Mouse (Mus musculus): ENCODE measurements around the gene Ppid. TPM values are rescaled to one million over a fixed set of nuclear protein-coding genes. Genes with fewer than 3 reads are reported as not detected.
"Not testable (repeated sequence)": the region's sequence is repeated elsewhere in the genome, so short reads cannot be mapped to it uniquely, and the experiment has no call there.

Ppid gene
- polyA plus RNA-seq, 1 experiment from 2014 or later = 268 TPM

GRCm38 (mm10) chr3:79567703-79568362 lies 23.3 kb upstream of the Ppid start, which contains the start of gene Fnip2:
TSS of gene Fnip2 (minus strand) at chr3:79567796.
- Histone ChIP-seq H3K36me3 (replicated peaks; ENCODE audit: control insufficient read depth, insufficient read depth, low read depth, low read length) (no peaks in the 10 kb centered on the region), H3K4me2 (ENCODE audit: low read depth, low read length) (peak within 1 kb of the TSS; percentile 86), H3K9ac (replicated peaks; ENCODE audit: low read length) (peak within 1 kb of the TSS; percentile 87), H3K4me1 (ENCODE audit: control insufficient read depth, insufficient read depth, low read length) (no peaks in the 10 kb centered on the region), H3K9me3 (replicated peaks; ENCODE audit: control insufficient read depth, low read length) (no peaks in the 10 kb centered on the region), H3K27me3 (ENCODE audit: control insufficient read depth, insufficient read depth, low read length) (no peaks in the 10 kb centered on the region), H3K4me3 (ENCODE audit: low read depth, low read length) (peak within 1 kb of the TSS; percentile 77), H3K27ac (replicated peaks; ENCODE audit: low read depth, low read length) (peak within 1 kb of the TSS; percentile 65)
- DNase-seq (ENCODE audit: low spot score) (peak; percentile 95), ATAC-seq (replicated peaks; ENCODE audit: insufficient number of reproducible peaks, low FRiP score, low TSS enrichment, low read depth) (peak; percentile 96)
- WGBS = under 1% methylated on average over 50 of the region's 55 CpGs

- ATAC-seq (replicated peaks; ENCODE audit: insufficient number of reproducible peaks, low FRiP score, low TSS enrichment, low read depth) (no peak), DNase-seq (ENCODE audit: low spot score) (no peak)
- no peak overlapping the region; the same call in 1 of the 2 replicates for H3K9ac ChIP-seq (replicated peaks; ENCODE audit: low read length)
- WGBS = 89% methylated on average over 16 of the region's 16 CpGs
- no peaks in the 10 kb centered on the region for H3K9me3 ChIP-seq (replicated peaks; ENCODE audit: control insufficient read depth, low read length)
- H3K27me3 ChIP-seq (ENCODE audit: control insufficient read depth, insufficient read depth, low read length) = no peaks in the 10 kb centered on the region
- H3K36me3 ChIP-seq (replicated peaks; ENCODE audit: control insufficient read depth, insufficient read depth, low read depth, low read length) = no peaks in the 10 kb centered on the region
- no peak overlapping the region for H3K4me2 ChIP-seq (ENCODE audit: low read depth, low read length)
- H3K4me3 ChIP-seq (ENCODE audit: low read depth, low read length) = no peak overlapping the region
- H3K27ac ChIP-seq (replicated peaks; ENCODE audit: low read depth, low read length) = no peak overlapping the region
- no peaks in the 10 kb centered on the region for H3K4me1 ChIP-seq (ENCODE audit: control insufficient read depth, insufficient read depth, low read length)
Measured at GRCm38 (mm10) chr3:79568629-79569350, 22.4 kb upstream of the Ppid start.

GRCm38 (mm10) chr3:79569351-79569681 lies 21.8 kb upstream of the Ppid start:
- DNase-seq (ENCODE audit: low spot score) (no peak), ATAC-seq (replicated peaks; ENCODE audit: insufficient number of reproducible peaks, low FRiP score, low TSS enrichment, low read depth) (no peak)
- no peak overlapping the region for H3K9ac ChIP-seq (replicated peaks; ENCODE audit: low read length)
- 83% methylated on average over 3 of the region's 3 CpGs for WGBS
- H3K4me2 ChIP-seq (ENCODE audit: low read depth, low read length) = no peak overlapping the region
- H3K36me3 ChIP-seq (replicated peaks; ENCODE audit: control insufficient read depth, insufficient read depth, low read depth, low read length) = no peaks in the 10 kb centered on the region
- no peaks in the 10 kb centered on the region for H3K4me1 ChIP-seq (ENCODE audit: control insufficient read depth, insufficient read depth, low read length)
- H3K9me3 ChIP-seq (replicated peaks; ENCODE audit: control insufficient read depth, low read length) = no peaks in the 10 kb centered on the region
- H3K27me3 ChIP-seq (ENCODE audit: control insufficient read depth, insufficient read depth, low read length) = no peaks in the 10 kb centered on the region
- H3K4me3 ChIP-seq (ENCODE audit: low read depth, low read length) = no peak overlapping the region
- H3K27ac ChIP-seq (replicated peaks; ENCODE audit: low read depth, low read length) = no peak overlapping the region

- H3K4me3 ChIP-seq (ENCODE audit: low read depth, low read length) = no peak overlapping the region
- no peaks in the 10 kb centered on the region for H3K36me3 ChIP-seq (replicated peaks; ENCODE audit: control insufficient read depth, insufficient read depth, low read depth, low read length)
- no peak overlapping the region for H3K27ac ChIP-seq (replicated peaks; ENCODE audit: low read depth, low read length)
- no peaks in the 10 kb centered on the region for H3K27me3 ChIP-seq (ENCODE audit: control insufficient read depth, insufficient read depth, low read length)
- WGBS = 74% methylated on average over 3 of the region's 3 CpGs
- ATAC-seq (replicated peaks; ENCODE audit: insufficient number of reproducible peaks, low FRiP score, low TSS enrichment, low read depth) = no peak
- no peaks in the 10 kb centered on the region for H3K4me1 ChIP-seq (ENCODE audit: control insufficient read depth, insufficient read depth, low read length)
- H3K9ac ChIP-seq (replicated peaks; ENCODE audit: low read length) = no peak overlapping the region
- H3K9me3 ChIP-seq (replicated peaks; ENCODE audit: control insufficient read depth, low read length) = no peaks in the 10 kb centered on the region
- no peak overlapping the region for H3K4me2 ChIP-seq (ENCODE audit: low read depth, low read length)
- no peak for DNase-seq (ENCODE audit: low spot score)
Measured at GRCm38 (mm10) chr3:79572399-79572798, 18.7 kb upstream of the Ppid start.

GRCm38 (mm10) chr3:79573376-79573775 lies 17.8 kb upstream of the Ppid start:
- H3K4me1 ChIP-seq (ENCODE audit: control insufficient read depth, insufficient read depth, low read length); ATAC-seq (replicated peaks; ENCODE audit: insufficient number of reproducible peaks, low FRiP score, low TSS enrichment, low read depth); H3K36me3 ChIP-seq (replicated peaks; ENCODE audit: control insufficient read depth, insufficient read depth, low read depth, low read length); H3K9me3 ChIP-seq (replicated peaks; ENCODE audit: control insufficient read depth, low read length); H3K4me3 ChIP-seq (ENCODE audit: low read depth, low read length); H3K4me2 ChIP-seq (ENCODE audit: low read depth, low read length); H3K27me3 ChIP-seq (ENCODE audit: control insufficient read depth, insufficient read depth, low read length); H3K9ac ChIP-seq (replicated peaks; ENCODE audit: low read length); H3K27ac ChIP-seq (replicated peaks; ENCODE audit: low read depth, low read length); DNase-seq (ENCODE audit: low spot score): not testable (repeated sequence)
- WGBS = 88% methylated on average over 5 of the region's 5 CpGs

DNA sequence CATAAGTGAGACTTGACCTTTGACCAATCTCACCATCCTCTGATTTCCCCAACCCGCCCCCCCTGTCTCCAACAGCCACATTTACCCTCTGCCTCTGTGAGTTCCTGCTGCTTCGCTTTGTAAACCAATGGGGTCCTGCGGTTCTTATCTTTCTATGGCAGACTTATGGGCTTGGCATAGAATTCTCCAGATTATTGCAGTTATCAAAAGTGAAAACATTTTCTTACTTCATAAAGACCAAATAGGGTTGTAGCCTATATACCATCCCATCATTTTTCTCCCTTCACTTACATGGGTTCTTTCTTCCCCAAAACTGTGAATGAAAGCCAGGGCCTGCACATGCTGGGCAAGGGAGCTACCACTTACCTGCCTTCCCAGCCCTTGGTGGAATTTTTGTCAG lies 16.8 kb upstream of the Ppid start:
- Histone ChIP-seq H3K36me3 (replicated peaks; ENCODE audit: control insufficient read depth, insufficient read depth, low read depth, low read length) (no peaks in the 10 kb centered on the region), H3K9ac (replicated peaks; ENCODE audit: low read length) (no peak overlapping the region), H3K27ac (replicated peaks; ENCODE audit: low read depth, low read length) (no peak overlapping the region), H3K4me1 (ENCODE audit: control insufficient read depth, insufficient read depth, low read length) (no peaks in the 10 kb centered on the region), H3K27me3 (ENCODE audit: control insufficient read depth, insufficient read depth, low read length) (no peaks in the 10 kb centered on the region), H3K4me3 (ENCODE audit: low read depth, low read length) (no peak overlapping the region), H3K4me2 (ENCODE audit: low read depth, low read length) (no peak overlapping the region), H3K9me3 (replicated peaks; ENCODE audit: control insufficient read depth, low read length) (no peaks in the 10 kb centered on the region)
- WGBS = 82% methylated on average over 3 of the region's 3 CpGs
- DNase-seq (ENCODE audit: low spot score) (no peak), ATAC-seq (replicated peaks; ENCODE audit: insufficient number of reproducible peaks, low FRiP score, low TSS enrichment, low read depth) (no peak)

DNA sequence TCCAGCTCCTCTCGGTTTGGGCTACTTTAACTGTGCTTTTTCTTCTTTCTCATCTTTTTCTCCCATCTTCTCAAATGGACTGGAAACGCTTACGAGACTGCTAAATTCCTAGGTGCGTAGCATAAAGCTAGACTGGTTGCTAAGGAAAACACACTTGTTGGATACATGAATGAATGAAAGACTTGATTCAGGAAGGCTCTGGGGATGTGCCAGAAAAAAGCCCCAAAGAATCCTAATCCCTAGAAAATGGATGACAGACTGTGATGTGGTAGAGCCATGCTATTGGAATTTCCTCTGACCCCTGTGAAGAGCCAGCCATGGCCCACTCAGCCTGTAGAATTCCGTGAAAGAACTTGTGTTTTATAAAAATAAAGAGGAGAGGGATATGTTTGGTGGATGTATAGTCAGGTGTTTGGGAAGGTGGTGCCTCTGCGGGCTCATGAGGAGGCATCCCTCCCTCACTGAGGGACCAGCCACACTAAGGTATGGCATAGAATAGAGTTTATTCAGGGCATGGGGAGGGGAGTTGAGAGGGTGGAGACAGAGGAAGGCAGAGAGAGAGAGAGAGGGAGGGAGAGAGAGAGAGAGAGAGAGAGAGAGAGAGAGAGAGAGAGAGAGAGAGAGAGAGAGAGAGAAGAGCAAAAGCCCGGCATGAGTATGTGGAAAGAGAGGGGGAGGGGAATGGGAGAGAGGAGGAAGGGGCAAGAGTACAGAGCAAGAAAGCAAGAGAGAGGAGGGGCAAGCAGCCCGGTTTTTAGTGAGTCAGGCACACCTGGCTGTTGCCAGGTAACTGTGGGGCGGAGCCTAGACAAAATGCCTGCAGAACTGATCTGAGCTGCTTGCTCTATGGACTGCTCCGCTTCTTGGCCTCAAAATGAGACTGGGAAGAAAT lies 15.3 kb upstream of the Ppid start:
- Histone ChIP-seq H3K36me3 (replicated peaks; ENCODE audit: control insufficient read depth, insufficient read depth, low read depth, low read length) (no peaks in the 10 kb centered on the region), H3K27ac (replicated peaks; ENCODE audit: low read depth, low read length) (no peak overlapping the region), H3K4me3 (ENCODE audit: low read depth, low read length) (no peak overlapping the region), H3K9ac (replicated peaks; ENCODE audit: low read length) (no peak overlapping the region), H3K27me3 (ENCODE audit: control insufficient read depth, insufficient read depth, low read length) (no peaks in the 10 kb centered on the region), H3K4me1 (ENCODE audit: control insufficient read depth, insufficient read depth, low read length) (no peaks in the 10 kb centered on the region), H3K9me3 (replicated peaks; ENCODE audit: control insufficient read depth, low read length) (no peaks in the 10 kb centered on the region), H3K4me2 (ENCODE audit: low read depth, low read length) (no peak overlapping the region)
- DNase-seq (ENCODE audit: low spot score) (peak; percentile 41), ATAC-seq (replicated peaks; ENCODE audit: insufficient number of reproducible peaks, low FRiP score, low TSS enrichment, low read depth) (no peak; the same call in 1 of the 2 replicates)
- WGBS = 31% methylated on average over 10 of the region's 10 CpGs

All from embryonic facial prominence, embryonic 11.5 days (tissue).